Mouse (Mus musculus): ENCODE data around the gene Vmn1r49.
"Not testable (repeated sequence)": the region's sequence is repeated elsewhere in the genome, so short reads cannot be mapped to it uniquely, and the experiment has no call there.

The Vmn1r49 gene

GRCm38 (mm10) chr6:90078406-90078805, at the start of gene Vmn1r49:
Vmn1r49 (minus strand) TSS chr6:90078506.
- DNase-seq (ENCODE audit: extremely low read depth, low read depth, low spot score) = no peak

DNA sequence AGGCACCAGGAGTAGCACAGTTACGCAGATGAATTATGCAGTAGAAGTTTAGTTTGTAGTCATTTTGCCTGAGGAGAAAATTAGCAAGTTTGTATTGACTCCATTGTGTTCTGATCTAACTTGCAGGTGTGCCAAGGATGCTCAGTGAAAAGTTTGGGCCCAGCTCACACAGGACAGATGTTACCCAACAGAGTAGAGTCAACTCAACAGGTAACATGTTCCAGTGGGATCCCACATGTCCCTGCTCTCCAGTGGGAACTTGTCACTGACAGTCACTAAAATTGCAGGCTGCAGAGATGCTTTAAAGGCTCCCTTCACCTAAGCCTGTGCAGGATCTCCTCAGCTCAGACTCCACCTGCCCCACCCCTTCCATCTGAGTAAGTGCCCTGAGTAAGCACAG, 44.0 kb upstream of the Vmn1r49 start, which contains the start of gene Vmn1r51:
Gene Vmn1r51 (plus strand): TSS at position 301 of the 400 bp plus-strand sequence.
- not testable (repeated sequence) for DNase-seq (ENCODE audit: extremely low read depth, low read depth, low spot score)

- DNase-seq (ENCODE audit: extremely low read depth, low read depth, low spot score) = no peak
Observed at GRCm38 (mm10) chr6:90101130-90101529, 22.8 kb upstream of the Vmn1r49 start, which contains the start of gene Vmn1r50. Vmn1r50 (plus strand) TSS chr6:90101430.

DNA sequence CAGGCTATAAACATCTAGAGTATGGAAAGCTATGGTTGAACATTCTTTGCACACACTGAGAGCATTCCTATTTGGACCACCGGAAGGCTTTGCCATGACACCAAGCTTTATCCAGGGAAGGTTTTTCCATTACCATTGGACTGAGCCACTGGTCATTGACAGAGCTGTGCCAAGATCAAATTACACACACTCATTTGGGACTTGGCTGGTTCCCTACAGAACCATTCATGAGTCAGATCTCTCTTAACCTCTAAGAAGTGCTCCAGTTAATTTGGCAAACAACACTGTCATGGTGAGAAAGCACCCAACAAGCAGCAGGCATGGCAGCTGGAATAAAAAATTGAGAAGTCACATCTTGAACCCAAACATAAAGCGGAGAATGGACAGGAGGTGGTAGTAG, 22.3 kb upstream of the Vmn1r49 start:
- no peak for DNase-seq (ENCODE audit: extremely low read depth, low read depth, low spot score)

- DNase-seq (ENCODE audit: extremely low read depth, low read depth, low spot score) = not testable (repeated sequence)
Observed at GRCm38 (mm10) chr6:90036741-90037140, 41.6 kb downstream of the Vmn1r49 start, which contains the start of gene Vmn1r48. Vmn1r48 (minus strand) TSS chr6:90036841.

Measured in fat pad, adult 2 months (tissue).